Mouse (Mus musculus) embryonic facial prominence, embryonic 13.5 days (tissue): ENCODE results near the gene Zscan29. TPM values are rescaled to one million over a fixed set of nuclear protein-coding genes. Genes with fewer than 3 reads are reported as not detected.

Experiments
- ATAC-seq: fragments of 200-750 bp; cut with Nextera tagmentation; 2 replicates; pipeline ENCODE4 v1.8.0; 2017; ENCODE audit warnings: low read depth; ENCODE audit not compliant: insufficient number of reproducible peaks, insufficient read depth, low FRiP score, low TSS enrichment
- H3K27ac ChIP-seq: fragments of 300-500 bp; sonication (generic); 2 replicates; pipeline ENCODE4 v1.5.1; 2015; ENCODE audit warnings: moderate library complexity, mild to moderate bottlenecking, inconsistent platforms
- H3K27me3 ChIP-seq: fragments of 300-500 bp; sonication (generic); 2 replicates; pipeline ENCODE4 v1.6.1; 2015; ENCODE audit warnings: mild to moderate bottlenecking, inconsistent platforms
- H3K36me3 ChIP-seq: fragments of 300-500 bp; sonication (generic); 2 replicates; pipeline ENCODE4 v1.6.1; 2015; ENCODE audit warnings: mild to moderate bottlenecking, inconsistent platforms
- H3K4me1 ChIP-seq: fragments of 300-500 bp; sonication (generic); 2 replicates; pipeline ENCODE4 v1.6.1; 2015; ENCODE audit warnings: inconsistent platforms
- H3K4me2 ChIP-seq: fragments of 300-500 bp; sonication (generic); 2 replicates; pipeline ENCODE4 v1.6.1; 2015; ENCODE audit warnings: moderate library complexity, mild to moderate bottlenecking, inconsistent platforms
- H3K4me3 ChIP-seq: fragments of 300-500 bp; sonication (generic); 2 replicates; pipeline ENCODE4 v1.5.1; 2015; ENCODE audit warnings: mild to moderate bottlenecking, inconsistent platforms
- H3K9ac ChIP-seq: fragments of 300-500 bp; sonication (generic); 2 replicates; pipeline ENCODE4 v1.6.1; 2015; ENCODE audit warnings: mild to moderate bottlenecking, inconsistent platforms
- H3K9me3 ChIP-seq: fragments of 300-500 bp; sonication (generic); 2 replicates; pipeline ENCODE4 v1.6.1; 2016; ENCODE audit warnings: inconsistent platforms
- WGBS: fragments of 180-500 bp; shearing (Covaris S2); methylation state at CpG from one replicate; pipeline ENCODE4 v1.1.7; 2015; ENCODE audit warnings: mixed read lengths; 5-methylcytosine and 5-hydroxymethylcytosine counted together
- polyA plus RNA-seq: library from polyadenylated mRNA; unstranded; fragments of >200 nt; fragmentation: Nextera tagmentation; extraction: Ambion mirVana; gene quantifications from 2 replicates; pipeline ENCODE4 v1.2.1, GENCODE M21; 2015

Gene Zscan29
- 11.1 and 11.9 TPM in 2 replicates for polyA plus RNA-seq

- H3K9me3 ChIP-seq = no peaks in the 10 kb centered on the region
- peak within 1 kb of the TSS; percentile 92 for H3K27ac ChIP-seq
- peaks cover 28% of the 10 kb centered on the region for H3K4me1 ChIP-seq
- peaks cover 39% of the 10 kb centered on the region for H3K36me3 ChIP-seq
- peak within 1 kb of the TSS; percentile 88 for H3K9ac ChIP-seq
- no peaks in the 10 kb centered on the region for H3K27me3 ChIP-seq
- ATAC-seq = peak; percentile 88
- WGBS = 1% methylated on average over 64 of the region's 66 CpGs
- H3K4me2 ChIP-seq = peak within 1 kb of the TSS; percentile 77
- H3K4me3 ChIP-seq = peak within 1 kb of the TSS; percentile 90
Measured at GRCm38 (mm10) chr2:121170980-121171742, at the start of gene Zscan29. Gene Zscan29 (minus strand): TSS chr2:121171125.

GRCm38 (mm10) chr2:121219994-121220393 lies 49.1 kb upstream of the Zscan29 start:
- Histone ChIP-seq H3K27ac (no peak overlapping the region), H3K9ac (no peak overlapping the region), H3K27me3 (no peaks in the 10 kb centered on the region), H3K36me3 (peaks cover 80% of the 10 kb centered on the region), H3K4me1 (no peaks in the 10 kb centered on the region), H3K4me3 (no peak overlapping the region), H3K4me2 (no peak overlapping the region), H3K9me3 (no peaks in the 10 kb centered on the region)
- ATAC-seq = no peak

- Histone ChIP-seq H3K27ac (no peak overlapping the region), H3K4me1 (no peaks in the 10 kb centered on the region), H3K4me2 (no peak overlapping the region), H3K9me3 (no peaks in the 10 kb centered on the region), H3K27me3 (no peaks in the 10 kb centered on the region), H3K4me3 (no peak overlapping the region), H3K36me3 (peaks cover 84% of the 10 kb centered on the region), H3K9ac (no peak overlapping the region)
- ATAC-seq = no peak
Measured at GRCm38 (mm10) chr2:121219177-121219576, 48.3 kb upstream of the Zscan29 start.

GRCm38 (mm10) chr2:121214491-121214890 lies 43.6 kb upstream of the Zscan29 start:
- peaks cover 84% of the 10 kb centered on the region for H3K36me3 ChIP-seq
- 85% methylated on average over 3 of the region's 3 CpGs for WGBS
- H3K4me3 ChIP-seq = no peak overlapping the region
- H3K27ac ChIP-seq = no peak overlapping the region
- ATAC-seq = no peak
- no peak overlapping the region for H3K4me2 ChIP-seq
- no peaks in the 10 kb centered on the region for H3K4me1 ChIP-seq
- H3K27me3 ChIP-seq = no peaks in the 10 kb centered on the region
- H3K9me3 ChIP-seq = no peaks in the 10 kb centered on the region
- H3K9ac ChIP-seq = no peak overlapping the region

- no peak for ATAC-seq
Measured at GRCm38 (mm10) chr2:121206541-121206940, 35.6 kb upstream of the Zscan29 start.

GRCm38 (mm10) chr2:121204276-121204675 lies 33.4 kb upstream of the Zscan29 start:
- Histone ChIP-seq H3K4me2 (no peak overlapping the region), H3K4me3 (no peak overlapping the region), H3K9me3 (no peaks in the 10 kb centered on the region), H3K9ac (no peak overlapping the region), H3K27ac (no peak overlapping the region), H3K36me3 (peaks cover 94% of the 10 kb centered on the region), H3K27me3 (no peaks in the 10 kb centered on the region), H3K4me1 (no peaks in the 10 kb centered on the region)
- no peak for ATAC-seq
- 95% methylated on average over 17 of the region's 17 CpGs for WGBS

More at GRCm38 (mm10) chr2:121206541-121206940, 35.6 kb upstream of the Zscan29 start:
- Histone ChIP-seq H3K4me1 (no peaks in the 10 kb centered on the region), H3K4me3 (no peak overlapping the region), H3K4me2 (no peak overlapping the region), H3K9me3 (no peaks in the 10 kb centered on the region), H3K27me3 (no peaks in the 10 kb centered on the region), H3K27ac (no peak overlapping the region), H3K36me3 (peaks cover 93% of the 10 kb centered on the region), H3K9ac (no peak overlapping the region)
- 93% methylated on average over 3 of the region's 3 CpGs for WGBS

- 92% methylated on average over 9 of the region's 9 CpGs for WGBS
- Histone ChIP-seq H3K4me3 (no peak overlapping the region), H3K4me2 (no peak overlapping the region), H3K4me1 (no peaks in the 10 kb centered on the region), H3K27me3 (no peaks in the 10 kb centered on the region), H3K9ac (no peak overlapping the region), H3K36me3 (peaks cover 96% of the 10 kb centered on the region), H3K9me3 (no peaks in the 10 kb centered on the region), H3K27ac (no peak overlapping the region)
- no peak for ATAC-seq
Measured at GRCm38 (mm10) chr2:121195466-121195865, 24.5 kb upstream of the Zscan29 start.

GRCm38 (mm10) chr2:121188530-121188929 lies 17.6 kb upstream of the Zscan29 start:
- H3K4me3 ChIP-seq = no peak overlapping the region
- 72% methylated on average over 1 of the region's 1 CpGs for WGBS
- H3K4me1 ChIP-seq = no peaks in the 10 kb centered on the region
- H3K36me3 ChIP-seq = peaks cover 90% of the 10 kb centered on the region
- H3K9ac ChIP-seq = no peak overlapping the region
- no peaks in the 10 kb centered on the region for H3K27me3 ChIP-seq
- ATAC-seq = no peak
- H3K4me2 ChIP-seq = no peak overlapping the region
- H3K9me3 ChIP-seq = no peaks in the 10 kb centered on the region
- no peak overlapping the region for H3K27ac ChIP-seq

- no peak overlapping the region for H3K27ac ChIP-seq
- no peaks in the 10 kb centered on the region for H3K27me3 ChIP-seq
- H3K4me3 ChIP-seq = no peak overlapping the region
- H3K4me2 ChIP-seq = no peak overlapping the region
- H3K36me3 ChIP-seq = peaks cover 73% of the 10 kb centered on the region
- ATAC-seq = no peak
- no peaks in the 10 kb centered on the region for H3K4me1 ChIP-seq
- H3K9ac ChIP-seq = no peak overlapping the region
- WGBS = 94% methylated on average over 7 of the region's 7 CpGs
- no peaks in the 10 kb centered on the region for H3K9me3 ChIP-seq
Measured at GRCm38 (mm10) chr2:121184142-121184541, 13.2 kb upstream of the Zscan29 start.

- ATAC-seq = no peak
- Histone ChIP-seq H3K4me1 (no peaks in the 10 kb centered on the region), H3K36me3 (peaks cover 73% of the 10 kb centered on the region), H3K9ac (no peak overlapping the region), H3K27me3 (no peaks in the 10 kb centered on the region), H3K4me2 (no peak overlapping the region), H3K4me3 (no peak overlapping the region), H3K27ac (no peak overlapping the region), H3K9me3 (no peaks in the 10 kb centered on the region)
- WGBS = 92% methylated on average over 5 of the region's 5 CpGs
Measured at GRCm38 (mm10) chr2:121183431-121183830, 12.5 kb upstream of the Zscan29 start.

GRCm38 (mm10) chr2:121178828-121179479 lies 8.0 kb upstream of the Zscan29 start:
- H3K4me1 ChIP-seq = no peaks in the 10 kb centered on the region
- no peaks in the 10 kb centered on the region for H3K27me3 ChIP-seq
- 87% methylated on average over 3 of the region's 3 CpGs for WGBS
- no peak overlapping the region for H3K4me3 ChIP-seq
- H3K4me2 ChIP-seq = no peak overlapping the region
- no peak overlapping the region for H3K27ac ChIP-seq
- peaks cover 79% of the 10 kb centered on the region for H3K36me3 ChIP-seq
- H3K9ac ChIP-seq = no peak overlapping the region
- no peak for ATAC-seq
- H3K9me3 ChIP-seq = no peaks in the 10 kb centered on the region

- Histone ChIP-seq H3K36me3 (peaks cover 38% of the 10 kb centered on the region), H3K27me3 (no peaks in the 10 kb centered on the region), H3K4me2 (peak within 1 kb of the TSS; percentile 77), H3K9me3 (no peaks in the 10 kb centered on the region), H3K9ac (peak within 1 kb of the TSS; percentile 88), H3K4me1 (peaks cover 28% of the 10 kb centered on the region), H3K4me3 (peak within 1 kb of the TSS; percentile 90), H3K27ac (peak within 1 kb of the TSS; percentile 92)
- ATAC-seq = peak; percentile 12; the same call in 1 of the 2 replicates
- WGBS = 0% methylated on average over 36 of the region's 38 CpGs
Measured at GRCm38 (mm10) chr2:121170481-121170971, 399 bp downstream of the Zscan29 start, which contains the start of gene Tubgcp4. Gene Tubgcp4 (plus strand): TSS chr2:121170654.
